Mouse (Mus musculus) layer of hippocampus, adult 18-20 months (tissue): Measurements from ENCODE around the gene Cst10. TPM values are rescaled to one million over a fixed set of nuclear protein-coding genes. Genes with fewer than 3 reads are reported as not detected.
A peak's percentile ranks its signal among the peaks of the same experiment; 100 is the strongest.

Experiments
- DNase-seq, 2 experiments: peaks; one replicate each; pipeline ENCODE4 v3.0.0; 2022; ENCODE audit warnings: low spot score in 2 of 2
- long read RNA-seq: library from polyadenylated mRNA; stranded (forward); transcript quantifications from one replicate; pipeline ENCODE4 v2.0.0, GENCODE M21; 2021
- total RNA-seq, 2 experiments: library from RNA; stranded (reverse); gene quantifications; 2 replicates each; pipeline ENCODE4 v1.2.3; 2021

Cst10 gene
- not detected for total RNA-seq
- long read RNA-seq = 0 reads

- no peak for DNase-seq
Measured at GRCm38 (mm10) chr2:149404757-149405156, at the start of gene Cst10. Gene Cst10 (plus strand): TSS chr2:149405057.

- no peak for DNase-seq
Measured at GRCm38 (mm10) chr2:149392951-149393350, 11.9 kb upstream of the Cst10 start.

- DNase-seq = peak in 1 of 2 experiments; percentile 60
Measured at GRCm38 (mm10) chr2:149422564-149422963, 17.7 kb downstream of the Cst10 start.
